Mouse (Mus musculus): ENCODE results near the gene Eif1b. TPM values are rescaled to one million over a fixed set of nuclear protein-coding genes. Genes with fewer than 3 reads are reported as not detected.
A peak's percentile ranks its signal among the peaks of the same experiment; 100 is the strongest.
"Not testable (repeated sequence)": the region's sequence is repeated elsewhere in the genome, so short reads cannot be mapped to it uniquely, and the experiment has no call there.

Gene Eif1b
- polyA plus RNA-seq, 1 experiment from 2014 or later, result 64.4 TPM

DNA sequence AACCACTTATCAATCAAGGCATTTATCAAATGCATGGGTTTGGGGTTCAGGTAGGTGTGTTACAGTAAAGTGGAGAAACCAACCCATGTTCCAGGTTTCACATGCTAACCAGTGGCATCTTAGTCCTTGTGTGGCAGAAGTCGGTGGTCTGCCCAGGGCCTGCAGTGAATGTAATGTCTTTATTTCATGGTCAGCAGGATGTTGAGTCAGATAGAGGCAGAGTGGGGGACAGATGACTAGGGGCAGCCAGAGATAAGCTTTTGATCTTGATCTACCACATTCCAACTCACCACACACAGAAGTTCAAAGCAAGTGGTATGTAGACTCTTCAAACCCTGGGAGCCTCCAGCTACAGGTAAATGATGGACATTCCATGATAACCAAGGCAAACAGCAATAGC, 29.1 kb downstream of the Eif1b start:
- 28% methylated on average over 1 of the region's 1 CpGs for WGBS (ENCODE audit: insufficient replicate concordance)

DNA sequence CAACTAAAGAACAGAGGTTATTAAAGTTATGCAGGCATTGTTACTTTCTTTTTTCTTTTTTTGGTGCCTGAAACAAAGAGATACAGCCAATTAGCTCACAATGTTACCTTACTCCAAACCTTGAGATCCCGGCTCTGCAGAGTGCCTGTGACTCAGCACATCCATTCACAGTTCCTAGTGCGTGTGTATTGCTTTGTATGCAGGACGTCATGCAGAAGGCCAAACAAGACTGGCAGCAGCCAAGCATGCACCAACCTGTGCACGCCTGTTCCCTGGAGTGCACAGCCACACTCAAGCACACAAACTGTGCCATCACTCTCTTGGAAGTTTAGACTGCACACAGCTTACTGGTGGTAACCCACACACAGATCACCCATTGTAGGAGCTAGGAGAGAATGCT, 35.2 kb downstream of the Eif1b start:
- Histone ChIP-seq H3K4me3 (replicated peaks) (no peak overlapping the region), H3K9ac (no peak overlapping the region), H3K4me1 (replicated peaks) (no peaks in the 10 kb centered on the region), H3K36me3 (replicated peaks) (no peaks in the 10 kb centered on the region), H3K4me2 (no peak overlapping the region), H3K27ac (replicated peaks) (no peak overlapping the region), H3K9me3 (replicated peaks) (no peaks in the 10 kb centered on the region), H3K27me3 (no peaks in the 10 kb centered on the region)
- WGBS (ENCODE audit: insufficient replicate concordance), result 52% methylated on average over 4 of the region's 4 CpGs
- no peak for ATAC-seq (ENCODE audit: insufficient read depth)

More for the DNA sequence above, 29.1 kb downstream of the Eif1b start:
- Histone ChIP-seq H3K9me3 (replicated peaks) (no peaks in the 10 kb centered on the region), H3K27me3 (no peaks in the 10 kb centered on the region; the same call in 1 of the 2 replicates), H3K4me3 (replicated peaks) (no peak overlapping the region), H3K9ac (no peak overlapping the region), H3K4me2 (no peak overlapping the region), H3K36me3 (replicated peaks) (no peaks in the 10 kb centered on the region), H3K4me1 (replicated peaks) (no peaks in the 10 kb centered on the region), H3K27ac (replicated peaks) (no peak overlapping the region)
- ATAC-seq (ENCODE audit: insufficient read depth), result no peak

GRCm38 (mm10) chr9:120527919-120528318, 35.9 kb downstream of the Eif1b start:
- H3K9me3 ChIP-seq (replicated peaks), result no peaks in the 10 kb centered on the region
- no peak overlapping the region for H3K9ac ChIP-seq
- no peaks in the 10 kb centered on the region for H3K4me1 ChIP-seq (replicated peaks)
- 63% methylated on average over 8 of the region's 8 CpGs for WGBS (ENCODE audit: insufficient replicate concordance)
- no peak overlapping the region for H3K4me3 ChIP-seq (replicated peaks)
- H3K36me3 ChIP-seq (replicated peaks), result no peaks in the 10 kb centered on the region
- ATAC-seq (ENCODE audit: insufficient read depth), result no peak
- H3K27ac ChIP-seq (replicated peaks), result no peak overlapping the region
- H3K4me2 ChIP-seq, result no peak overlapping the region
- H3K27me3 ChIP-seq, result no peaks in the 10 kb centered on the region

GRCm38 (mm10) chr9:120528815-120529510, 36.9 kb downstream of the Eif1b start:
- no peak overlapping the region for H3K27ac ChIP-seq (replicated peaks)
- no peak for ATAC-seq (ENCODE audit: insufficient read depth)
- no peak overlapping the region for H3K9ac ChIP-seq
- H3K27me3 ChIP-seq, result no peaks in the 10 kb centered on the region
- no peaks in the 10 kb centered on the region for H3K4me1 ChIP-seq (replicated peaks)
- no peaks in the 10 kb centered on the region for H3K9me3 ChIP-seq (replicated peaks)
- no peak overlapping the region for H3K4me2 ChIP-seq
- no peaks in the 10 kb centered on the region for H3K36me3 ChIP-seq (replicated peaks)
- 56% methylated on average over 17 of the region's 17 CpGs for WGBS (ENCODE audit: insufficient replicate concordance)
- no peak overlapping the region for H3K4me3 ChIP-seq (replicated peaks)

- Histone ChIP-seq H3K27me3 (no peaks in the 10 kb centered on the region), H3K4me2 (no peak overlapping the region), H3K9ac (no peak overlapping the region), H3K9me3 (replicated peaks) (no peaks in the 10 kb centered on the region), H3K27ac (replicated peaks) (no peak overlapping the region), H3K36me3 (replicated peaks) (no peaks in the 10 kb centered on the region), H3K4me1 (replicated peaks) (no peaks in the 10 kb centered on the region), H3K4me3 (replicated peaks) (no peak overlapping the region)
- 61% methylated on average over 5 of the region's 5 CpGs for WGBS (ENCODE audit: insufficient replicate concordance)
- ATAC-seq (ENCODE audit: insufficient read depth), result no peak
Measured at GRCm38 (mm10) chr9:120530471-120530870, 38.4 kb downstream of the Eif1b start.

GRCm38 (mm10) chr9:120532062-120532461, 40.0 kb downstream of the Eif1b start:
- 57% methylated on average over 6 of the region's 6 CpGs for WGBS (ENCODE audit: insufficient replicate concordance)
- no peak overlapping the region for H3K4me3 ChIP-seq (replicated peaks)
- no peaks in the 10 kb centered on the region for H3K9me3 ChIP-seq (replicated peaks)
- no peak overlapping the region for H3K4me2 ChIP-seq
- no peak overlapping the region for H3K9ac ChIP-seq
- H3K4me1 ChIP-seq (replicated peaks), result no peaks in the 10 kb centered on the region
- ATAC-seq (ENCODE audit: insufficient read depth), result no peak
- no peak overlapping the region for H3K27ac ChIP-seq (replicated peaks)
- H3K27me3 ChIP-seq, result peaks cover under 1% of the 10 kb centered on the region; the same call in 1 of the 2 replicates
- H3K36me3 ChIP-seq (replicated peaks), result no peaks in the 10 kb centered on the region

DNA sequence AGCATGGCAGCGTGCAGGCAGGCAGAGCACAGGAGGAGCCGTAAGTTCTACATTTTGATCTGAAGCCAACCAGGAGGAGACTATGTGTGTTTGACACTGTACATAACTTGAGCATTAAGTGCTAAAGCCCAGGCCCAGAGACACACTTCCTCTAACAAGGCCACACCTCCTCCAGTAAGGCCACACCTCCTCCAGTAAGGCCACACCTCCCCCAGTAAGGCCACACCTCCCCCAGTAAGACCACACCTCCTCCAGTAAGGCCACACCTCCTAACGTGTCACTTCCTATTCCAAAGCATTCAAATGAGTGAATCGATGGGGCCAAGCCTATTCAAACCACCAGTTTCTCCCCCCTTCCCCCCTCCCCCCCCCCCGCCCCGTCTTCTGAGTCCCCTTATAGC, 40.7 kb downstream of the Eif1b start:
- no peak overlapping the region for H3K27ac ChIP-seq (replicated peaks)
- WGBS (ENCODE audit: insufficient replicate concordance), result 66% methylated on average over 6 of the region's 6 CpGs
- H3K4me1 ChIP-seq (replicated peaks), result no peaks in the 10 kb centered on the region
- no peak for ATAC-seq (ENCODE audit: insufficient read depth)
- H3K27me3 ChIP-seq, result peaks cover 5% of the 10 kb centered on the region; the same call in 1 of the 2 replicates
- no peak overlapping the region for H3K4me3 ChIP-seq (replicated peaks)
- no peaks in the 10 kb centered on the region for H3K9me3 ChIP-seq (replicated peaks)
- no peak overlapping the region for H3K4me2 ChIP-seq
- no peak overlapping the region for H3K9ac ChIP-seq
- no peaks in the 10 kb centered on the region for H3K36me3 ChIP-seq (replicated peaks)

DNA sequence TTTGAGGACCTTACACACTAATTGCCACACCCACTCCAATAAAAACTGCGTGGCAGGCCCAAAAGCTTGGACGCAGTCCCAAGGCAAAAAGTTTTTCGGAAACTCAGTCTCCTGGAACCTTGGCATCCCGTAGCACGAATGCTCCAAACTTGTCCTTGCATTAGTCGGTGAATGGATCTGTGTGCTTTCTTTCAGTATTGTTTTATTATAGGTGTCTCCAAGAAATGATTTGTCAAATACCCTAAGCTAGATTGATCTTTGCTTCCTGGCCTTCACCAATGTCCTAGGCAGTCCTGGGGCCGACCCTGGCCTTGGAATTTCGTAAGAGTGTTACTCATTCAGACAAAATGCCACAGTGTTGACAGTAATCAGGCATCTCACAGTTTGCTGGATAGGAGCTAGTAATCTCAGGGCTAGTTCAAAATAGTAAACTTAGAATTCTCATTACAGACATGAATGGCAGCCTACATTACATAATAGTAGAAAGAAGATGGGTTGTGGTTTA, 41.5 kb downstream of the Eif1b start:
- H3K4me1 ChIP-seq (replicated peaks); H3K9ac ChIP-seq; ATAC-seq (ENCODE audit: insufficient read depth); H3K9me3 ChIP-seq (replicated peaks); H3K4me2 ChIP-seq; H3K4me3 ChIP-seq (replicated peaks); H3K27ac ChIP-seq (replicated peaks); H3K36me3 ChIP-seq (replicated peaks): not testable (repeated sequence)
- 73% methylated on average over 8 of the region's 8 CpGs for WGBS (ENCODE audit: insufficient replicate concordance)
- peaks cover 13% of the 10 kb centered on the region for H3K27me3 ChIP-seq

GRCm38 (mm10) chr9:120539662-120540251, 47.7 kb downstream of the Eif1b start, which contains the start of gene Entpd3:
Gene Entpd3 (plus strand): TSS chr9:120539818.
- ATAC-seq (ENCODE audit: insufficient read depth), result no peak
- WGBS (ENCODE audit: insufficient replicate concordance), result 3% methylated on average over 31 of the region's 31 CpGs
- Histone ChIP-seq H3K27me3 (peaks cover 51% of the 10 kb centered on the region), H3K4me2 (peak within 1 kb of the TSS; percentile 68), H3K36me3 (replicated peaks) (no peaks in the 10 kb centered on the region), H3K4me3 (replicated peaks) (peak within 1 kb of the TSS; percentile 41), H3K9me3 (replicated peaks) (no peaks in the 10 kb centered on the region), H3K27ac (replicated peaks) (no peak within 1 kb of the TSS), H3K4me1 (replicated peaks) (peaks cover 6% of the 10 kb centered on the region; the same call in 1 of the 2 replicates), H3K9ac (no peak within 1 kb of the TSS)

- Histone ChIP-seq H3K4me3 (replicated peaks) (no peak overlapping the region), H3K4me1 (replicated peaks) (peaks cover 6% of the 10 kb centered on the region; the same call in 1 of the 2 replicates), H3K27ac (replicated peaks) (no peak overlapping the region), H3K36me3 (replicated peaks) (no peaks in the 10 kb centered on the region), H3K4me2 (no peak overlapping the region), H3K27me3 (peaks cover 54% of the 10 kb centered on the region), H3K9ac (no peak overlapping the region), H3K9me3 (replicated peaks) (no peaks in the 10 kb centered on the region)
- WGBS (ENCODE audit: insufficient replicate concordance), result 5% methylated on average over 2 of the region's 2 CpGs
- ATAC-seq (ENCODE audit: insufficient read depth), result no peak
Measured at GRCm38 (mm10) chr9:120541411-120541810, 49.4 kb downstream of the Eif1b start.

GRCm38 (mm10) chr9:120542241-120542640, 50.2 kb downstream of the Eif1b start:
- H3K27ac ChIP-seq (replicated peaks), result no peak overlapping the region
- 26% methylated on average over 6 of the region's 6 CpGs for WGBS (ENCODE audit: insufficient replicate concordance)
- no peak overlapping the region for H3K4me3 ChIP-seq (replicated peaks)
- no peaks in the 10 kb centered on the region for H3K9me3 ChIP-seq (replicated peaks)
- peaks cover 6% of the 10 kb centered on the region; the same call in 1 of the 2 replicates for H3K4me1 ChIP-seq (replicated peaks)
- H3K27me3 ChIP-seq, result peaks cover 55% of the 10 kb centered on the region
- no peak overlapping the region for H3K9ac ChIP-seq
- no peak for ATAC-seq (ENCODE audit: insufficient read depth)
- no peak overlapping the region for H3K4me2 ChIP-seq
- no peaks in the 10 kb centered on the region for H3K36me3 ChIP-seq (replicated peaks)

All from liver, embryonic 15.5 days (tissue).